In the genomic region with DNA sequence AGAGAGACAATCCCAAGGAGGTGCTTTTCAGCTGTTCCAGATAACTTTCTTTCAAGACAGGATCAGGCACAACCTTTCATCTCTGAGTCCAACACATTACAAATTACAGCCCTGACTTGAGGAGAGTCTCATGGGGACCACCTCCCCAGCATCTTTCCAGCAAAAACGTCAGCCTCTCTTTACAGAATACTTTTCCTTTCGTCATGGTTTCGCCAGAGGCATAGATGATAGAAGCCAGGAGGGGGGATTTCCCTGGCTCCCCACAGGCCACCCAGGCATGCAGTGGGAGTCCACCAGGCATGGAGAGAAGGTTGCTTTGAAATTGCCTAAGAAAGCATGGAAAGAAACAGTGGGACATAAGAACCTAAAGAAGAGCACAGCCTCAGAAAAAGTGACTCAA, we compare ENCODE assay signal across 27 mouse cellular contexts. TPM values are rescaled to one million over a fixed set of nuclear protein-coding genes. Genes with fewer than 3 reads are reported as not detected.
"Had no signal": no experiment of that assay in that cellular context is flagged by ENCODE, and none has a peak within 500 bp of the region (broad histone marks: within the 10 kb centered on the region; RNA-seq: fewer than 3 reads in every experiment).

No protein-coding gene starts in this region.

- H3K4me3 ChIP-seq: heart, embryonic 10.5 days; heart, embryonic 12.5 days; hindbrain, embryonic 13.5 days; hindbrain, embryonic 15.5 days; kidney, embryonic 15.5 days; limb, embryonic 13.5 days; limb, embryonic 15.5 days; liver, embryonic 12.5 days had no signal

- H3K27me3 ChIP-seq: heart, embryonic 12.5 days; hindbrain, embryonic 13.5 days; hindbrain, embryonic 15.5 days; kidney, embryonic 15.5 days; limb, embryonic 13.5 days; limb, embryonic 15.5 days; liver, embryonic 12.5 days had no signal

- DNase-seq: gastrocnemius, postnatal 10 days; gastrocnemius, postnatal 25 days; heart, adult 18-20 months; heart, postnatal 10 days; heart, postnatal 4 days; kidney, adult 11 months; kidney, adult 2 months; kidney, adult 9 months; kidney, postnatal 14 days; kidney, postnatal 36 days; layer of hippocampus, adult 9-11 months; layer of hippocampus, postnatal 36 days; left cerebral cortex, postnatal 4 days had no signal

- ATAC-seq: hindbrain, postnatal 0 days; intestine, embryonic 16.5 days; liver, embryonic 12.5 days had no signal

- H3K4me2 ChIP-seq: heart, embryonic 12.5 days; hindbrain, embryonic 13.5 days; hindbrain, embryonic 15.5 days; kidney, embryonic 15.5 days; limb, embryonic 13.5 days; limb, embryonic 15.5 days; liver, embryonic 12.5 days had no signal

- H3K36me3 ChIP-seq: heart, embryonic 10.5 days; heart, embryonic 12.5 days; hindbrain, embryonic 13.5 days; hindbrain, embryonic 15.5 days; kidney, embryonic 15.5 days; limb, embryonic 13.5 days; limb, embryonic 15.5 days; liver, embryonic 12.5 days had no signal

- H3K4me1 ChIP-seq: heart, embryonic 10.5 days; heart, embryonic 12.5 days; hindbrain, embryonic 13.5 days; hindbrain, embryonic 15.5 days; kidney, embryonic 15.5 days; limb, embryonic 13.5 days; limb, embryonic 15.5 days; liver, embryonic 12.5 days had no signal

- H3K9me3 ChIP-seq: heart, embryonic 10.5 days; heart, embryonic 12.5 days; hindbrain, embryonic 13.5 days; hindbrain, embryonic 15.5 days; kidney, embryonic 15.5 days; limb, embryonic 13.5 days; limb, embryonic 15.5 days; liver, embryonic 12.5 days had no signal

- H3K27ac ChIP-seq: heart, embryonic 10.5 days; hindbrain, embryonic 13.5 days; hindbrain, embryonic 15.5 days; hindbrain, postnatal 0 days; kidney, embryonic 15.5 days; kidney, postnatal 0 days; limb, embryonic 13.5 days; limb, embryonic 15.5 days; liver, embryonic 12.5 days; liver, embryonic 14.5 days had no signal

- H3K9ac ChIP-seq: heart, embryonic 12.5 days; hindbrain, embryonic 13.5 days; hindbrain, embryonic 15.5 days; kidney, embryonic 15.5 days; limb, embryonic 13.5 days; limb, embryonic 15.5 days; liver, embryonic 12.5 days; liver, embryonic 14.5 days had no signal

RNA-seq across cellular contexts. Expression of a gene that starts 37.4 kb away (rescaled TPM):
- total RNA-seq: granulocyte monocyte progenitor cell, adult 5-6 weeks; liver, adult 2 months had no signal
- polyA plus RNA-seq: heart, embryonic 10.5 days; liver, adult 2 months had no signal
